Mouse (Mus musculus) embryonic facial prominence, embryonic 12.5 days (tissue): Measurements from ENCODE around the gene Lyz2. TPM values are rescaled to one million over a fixed set of nuclear protein-coding genes. Genes with fewer than 3 reads are reported as not detected.
"Not testable (repeated sequence)": the region's sequence is repeated elsewhere in the genome, so short reads cannot be mapped to it uniquely, and the experiment has no call there.

Source experiments
- ATAC-seq: fragments of 200-750 bp; cut with Nextera tagmentation; 2 replicates; pipeline ENCODE4 v1.8.0; 2017; ENCODE audit not compliant: insufficient number of reproducible peaks, insufficient read depth, low FRiP score, low TSS enrichment
- H3K27ac ChIP-seq: fragments of 300-500 bp; sonication (generic); 2 replicates; pipeline ENCODE4 v1.5.1; 2016; ENCODE audit warnings: mild to moderate bottlenecking
- H3K27me3 ChIP-seq: fragments of 300-500 bp; sonication (generic); 2 replicates; pipeline ENCODE4 v1.6.1; 2016; ENCODE audit warnings: mild to moderate bottlenecking, moderate library complexity
- H3K36me3 ChIP-seq: fragments of 300-500 bp; sonication (generic); 2 replicates; pipeline ENCODE4 v1.6.1; 2016; ENCODE audit warnings: mild to moderate bottlenecking
- H3K4me1 ChIP-seq: fragments of 300-500 bp; sonication (generic); 2 replicates; pipeline ENCODE4 v1.6.1; 2016
- H3K4me2 ChIP-seq: fragments of 300-500 bp; sonication (generic); replicated peaks from 2 replicates; pipeline ENCODE4 v1.6.1; 2016; ENCODE audit warnings: mild to moderate bottlenecking, moderate library complexity
- H3K4me3 ChIP-seq: fragments of 300-500 bp; sonication (generic); 2 replicates; pipeline ENCODE4 v1.5.1; 2016; ENCODE audit warnings: mild to moderate bottlenecking
- H3K9ac ChIP-seq: fragments of 300-500 bp; sonication (generic); 2 replicates; pipeline ENCODE4 v1.6.1; 2016; ENCODE audit warnings: mild to moderate bottlenecking, moderate library complexity
- H3K9me3 ChIP-seq: fragments of 300-500 bp; sonication (generic); 2 replicates; pipeline ENCODE4 v1.6.1; 2016; ENCODE audit warnings: mild to moderate bottlenecking, moderate library complexity
- WGBS: fragments of 180-500 bp; shearing (Covaris S2); methylation state at CpG from one replicate; pipeline ENCODE4 v1.1.7; 2016; 5-methylcytosine and 5-hydroxymethylcytosine counted together
- polyA plus RNA-seq: library from polyadenylated mRNA; unstranded; fragments of >200 nt; fragmentation: Nextera tagmentation; extraction: Ambion mirVana; gene quantifications from 2 replicates; pipeline ENCODE4 v1.2.1, GENCODE M21; 2016

Gene Lyz2
- polyA plus RNA-seq, 1 experiment from 2014 or later, result 19.5 TPM

DNA sequence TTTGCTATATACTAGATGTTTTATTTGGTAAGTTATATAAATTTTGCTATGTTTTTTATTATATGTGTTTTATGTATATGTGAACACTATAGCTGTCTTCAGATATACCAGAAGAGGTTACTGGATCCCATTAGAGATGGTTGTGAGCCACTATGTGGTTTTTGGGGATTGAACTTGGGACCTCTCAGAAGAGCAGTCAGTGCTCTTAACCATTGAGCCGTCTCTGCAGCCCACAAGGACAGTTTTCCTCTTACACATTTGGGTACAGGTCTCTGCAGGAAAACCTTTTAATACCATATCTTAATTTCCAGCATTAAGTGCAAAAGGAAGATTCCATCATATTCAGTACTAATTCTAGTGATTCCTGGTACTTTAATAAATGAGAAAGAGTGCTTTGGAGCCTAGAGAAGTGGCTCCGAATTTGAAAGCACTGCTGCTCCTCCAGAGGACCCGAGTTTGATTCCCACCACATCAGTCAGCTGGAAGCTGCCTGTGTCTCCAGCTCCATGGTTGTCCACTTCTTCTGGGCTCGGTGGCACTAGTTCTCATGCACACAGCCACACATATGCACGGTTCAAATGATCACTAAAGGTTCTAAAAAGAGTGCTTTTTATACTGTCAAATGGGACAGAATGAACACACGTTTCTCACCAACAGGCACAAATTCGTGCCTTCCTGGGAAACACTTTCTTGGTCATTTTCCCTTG is 1.9 kb upstream of the Lyz2 start:
- Histone ChIP-seq H3K27me3 (no peaks in the 10 kb centered on the region; the same call in 1 of the 2 replicates), H3K36me3 (no peaks in the 10 kb centered on the region), H3K9me3 (no peaks in the 10 kb centered on the region), H3K4me3 (no peak overlapping the region), H3K4me2 (no peak overlapping the region), H3K4me1 (no peaks in the 10 kb centered on the region), H3K27ac (no peak overlapping the region), H3K9ac (no peak overlapping the region)
- 81% methylated on average over 7 of the region's 7 CpGs for WGBS
- ATAC-seq, result no peak

- not testable (repeated sequence) for H3K4me1 ChIP-seq, H3K4me3 ChIP-seq, ATAC-seq, H3K36me3 ChIP-seq, H3K9me3 ChIP-seq, H3K9ac ChIP-seq, H3K27ac ChIP-seq, H3K27me3 ChIP-seq, H3K4me2 ChIP-seq
- 83% methylated on average over 4 of the region's 4 CpGs for WGBS
These were observed 1.1 kb upstream of the Lyz2 start for GRCm38 (mm10) chr10:117283196-117283595.

DNA sequence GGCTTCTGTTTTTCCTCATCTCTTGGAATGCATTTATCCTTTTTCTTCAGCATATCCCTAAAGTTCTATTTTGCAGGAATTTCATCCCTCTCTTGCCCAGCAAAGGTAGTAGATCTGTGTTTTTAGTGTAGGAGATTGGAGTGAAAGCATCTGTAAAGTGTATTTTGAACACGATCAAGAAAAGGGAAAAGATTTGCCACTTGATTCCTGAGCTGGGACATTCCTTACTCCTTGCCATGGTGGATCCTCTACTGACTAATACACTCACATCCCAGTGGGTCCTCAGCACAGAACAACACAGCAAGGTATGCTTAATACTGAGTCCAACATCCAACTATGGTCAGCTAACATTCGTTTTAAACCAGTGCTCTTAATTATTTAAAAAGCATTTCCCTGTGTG is 430 bp upstream of the Lyz2 start:
- Histone ChIP-seq H3K4me1 (no peaks in the 10 kb centered on the region), H3K9me3 (no peaks in the 10 kb centered on the region), H3K27ac (no peak overlapping the region), H3K9ac (no peak overlapping the region), H3K4me3 (no peak overlapping the region), H3K36me3 (no peaks in the 10 kb centered on the region), H3K27me3 (no peaks in the 10 kb centered on the region; the same call in 1 of the 2 replicates), H3K4me2 (no peak overlapping the region)
- WGBS, result 79% methylated on average over 2 of the region's 2 CpGs
- ATAC-seq, result no peak

DNA sequence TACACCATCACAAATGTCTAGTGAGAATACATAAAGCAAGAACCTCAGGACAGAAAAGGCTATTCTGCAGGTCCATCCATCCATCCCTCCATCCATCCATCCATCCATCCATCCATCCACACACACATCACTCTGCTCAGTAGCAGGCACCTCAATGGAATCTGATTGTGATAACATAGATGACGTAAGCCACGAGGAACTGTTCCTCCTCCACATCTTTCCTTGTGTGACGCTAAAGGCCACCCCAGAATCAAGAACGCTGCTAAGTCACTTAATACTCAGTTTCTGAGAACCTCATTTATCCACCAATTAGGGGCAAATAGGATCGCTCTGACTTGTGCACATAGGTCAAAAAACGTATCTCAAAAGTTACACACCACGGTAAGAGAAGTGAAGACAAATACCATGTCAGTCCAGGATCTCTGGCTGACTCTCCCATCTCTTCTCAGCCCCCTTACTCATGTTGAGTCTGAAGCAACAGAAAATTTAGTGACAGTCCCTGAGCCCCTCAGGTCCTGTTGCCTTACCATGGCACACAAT is 670 bp downstream of the Lyz2 start:
- 83% methylated on average over 7 of the region's 7 CpGs for WGBS
- ATAC-seq, result no peak
- no peaks in the 10 kb centered on the region for H3K9me3 ChIP-seq
- no peak overlapping the region for H3K4me2 ChIP-seq
- H3K27me3 ChIP-seq, result no peaks in the 10 kb centered on the region; the same call in 1 of the 2 replicates
- no peak overlapping the region for H3K9ac ChIP-seq
- no peak overlapping the region for H3K4me3 ChIP-seq
- no peaks in the 10 kb centered on the region for H3K36me3 ChIP-seq
- H3K27ac ChIP-seq, result no peak overlapping the region
- no peaks in the 10 kb centered on the region for H3K4me1 ChIP-seq

- H3K9me3 ChIP-seq, result no peaks in the 10 kb centered on the region
- H3K4me2 ChIP-seq, result no peak overlapping the region
- no peaks in the 10 kb centered on the region; the same call in 1 of the 2 replicates for H3K27me3 ChIP-seq
- H3K4me3 ChIP-seq, result no peak overlapping the region
- ATAC-seq, result no peak
- WGBS, result 50% methylated on average over 1 of the region's 1 CpGs
- H3K9ac ChIP-seq, result no peak overlapping the region
- H3K36me3 ChIP-seq, result no peaks in the 10 kb centered on the region
- no peak overlapping the region for H3K27ac ChIP-seq
- no peaks in the 10 kb centered on the region for H3K4me1 ChIP-seq
These were observed 2.1 kb downstream of the Lyz2 start for GRCm38 (mm10) chr10:117280000-117280399.

DNA sequence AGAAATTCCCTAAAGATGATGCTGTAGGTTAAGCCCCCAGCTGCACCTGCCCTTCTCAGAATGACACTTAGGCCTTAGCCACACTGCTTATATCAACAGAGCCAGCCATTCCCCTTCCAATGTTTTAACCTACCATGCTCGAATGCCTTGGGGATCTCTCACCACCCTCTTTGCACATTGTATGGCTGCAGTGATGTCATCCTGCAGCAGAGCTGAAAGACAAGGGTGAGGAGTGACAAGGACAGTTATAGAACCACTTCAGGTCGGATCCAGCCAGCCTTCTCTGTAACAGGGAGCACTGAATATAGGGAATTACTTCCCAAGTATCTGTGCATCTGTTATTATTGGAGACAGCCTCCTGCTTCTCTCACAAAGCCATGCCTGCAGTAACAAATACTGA is 3.6 kb downstream of the Lyz2 start:
- H3K9ac ChIP-seq, H3K4me3 ChIP-seq, H3K9me3 ChIP-seq, ATAC-seq, H3K4me2 ChIP-seq, H3K27ac ChIP-seq, H3K4me1 ChIP-seq, H3K36me3 ChIP-seq, H3K27me3 ChIP-seq: not testable (repeated sequence)
- WGBS, result 65% methylated on average over 2 of the region's 2 CpGs

- H3K4me2 ChIP-seq, result not testable (repeated sequence)
- 83% methylated on average over 9 of the region's 9 CpGs for WGBS
These were observed 4.3 kb downstream of the Lyz2 start for GRCm38 (mm10) chr10:117277779-117278178.

DNA sequence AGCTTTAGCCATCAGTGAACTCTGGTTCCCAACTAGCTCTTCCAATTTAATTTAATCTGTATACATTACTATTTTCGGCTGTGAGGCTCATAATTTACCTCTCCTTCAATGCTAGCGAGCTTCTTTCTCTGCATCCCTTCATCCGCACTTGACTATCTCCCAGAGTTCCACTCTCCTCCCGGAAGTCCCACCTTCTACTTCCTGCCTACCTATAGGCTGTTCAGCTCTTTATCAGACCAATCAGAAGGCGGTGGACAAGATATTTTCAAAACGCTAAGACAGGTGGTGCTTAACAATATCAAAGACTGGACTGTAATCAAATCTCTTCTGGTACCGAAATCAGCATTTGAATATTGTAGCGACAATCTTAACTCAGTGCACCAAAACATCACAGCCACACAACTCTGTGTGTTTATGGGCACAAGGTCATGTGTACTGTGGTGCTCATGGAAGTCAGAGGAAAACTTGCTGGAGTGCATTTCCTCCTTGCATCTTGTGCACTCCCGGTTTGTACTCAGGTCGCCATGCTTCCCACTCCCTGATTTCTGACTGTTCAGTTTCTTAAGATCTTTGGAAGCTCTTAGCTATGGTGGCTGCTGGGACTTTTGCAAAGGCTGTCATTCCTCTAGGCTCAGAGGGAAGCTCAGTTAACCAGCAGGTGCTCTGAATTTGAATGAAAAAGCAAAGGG is 6.3 kb downstream of the Lyz2 start:
- ATAC-seq, result no peak
- Histone ChIP-seq H3K27me3 (no peaks in the 10 kb centered on the region), H3K27ac (no peak overlapping the region)

More at GRCm38 (mm10) chr10:117277779-117278178, 4.3 kb downstream of the Lyz2 start:
- H3K36me3 ChIP-seq, H3K4me3 ChIP-seq, ATAC-seq, H3K4me1 ChIP-seq, H3K27me3 ChIP-seq, H3K9me3 ChIP-seq, H3K27ac ChIP-seq, H3K9ac ChIP-seq: not testable (repeated sequence)

DNA sequence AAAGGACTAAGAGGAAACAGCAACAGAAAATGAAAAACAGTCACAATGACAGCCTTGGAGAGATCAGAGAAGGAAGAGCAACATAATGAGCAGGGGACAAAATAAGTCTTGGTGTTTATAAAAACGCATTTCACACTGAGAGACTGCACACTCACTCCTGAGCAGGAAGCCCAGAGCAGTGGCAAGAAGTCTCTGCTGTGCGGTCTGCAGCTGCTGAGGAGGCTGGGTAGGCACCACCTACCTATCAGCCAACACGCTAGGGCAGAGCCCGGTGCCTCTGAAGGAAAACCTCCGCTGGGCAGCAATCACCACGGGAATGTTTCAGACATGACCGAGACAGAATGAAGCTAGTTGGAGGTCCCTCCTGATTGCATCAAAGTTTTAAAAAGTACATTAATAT is 7.5 kb downstream of the Lyz2 start:
- not testable (repeated sequence) for H3K4me3 ChIP-seq, H3K9ac ChIP-seq, H3K36me3 ChIP-seq, H3K27ac ChIP-seq, H3K4me1 ChIP-seq, H3K27me3 ChIP-seq, ATAC-seq, H3K4me2 ChIP-seq, H3K9me3 ChIP-seq
- WGBS, result 84% methylated on average over 3 of the region's 7 CpGs

More for the DNA sequence above, 6.3 kb downstream of the Lyz2 start:
- 81% methylated on average over 10 of the region's 10 CpGs for WGBS
- no peak overlapping the region for H3K9ac ChIP-seq
- no peaks in the 10 kb centered on the region for H3K9me3 ChIP-seq
- H3K4me2 ChIP-seq, result no peak overlapping the region
- no peaks in the 10 kb centered on the region for H3K4me1 ChIP-seq
- H3K4me3 ChIP-seq, result no peak overlapping the region
- H3K36me3 ChIP-seq, result no peaks in the 10 kb centered on the region

GRCm38 (mm10) chr10:117272023-117272422 is 10.1 kb downstream of the Lyz2 start:
- H3K4me1 ChIP-seq, result no peaks in the 10 kb centered on the region
- no peak overlapping the region for H3K27ac ChIP-seq
- no peak overlapping the region for H3K4me3 ChIP-seq
- ATAC-seq, result no peak
- no peak overlapping the region for H3K4me2 ChIP-seq
- no peaks in the 10 kb centered on the region for H3K9me3 ChIP-seq
- H3K36me3 ChIP-seq, result no peaks in the 10 kb centered on the region
- no peaks in the 10 kb centered on the region for H3K27me3 ChIP-seq
- no peak overlapping the region for H3K9ac ChIP-seq

- ATAC-seq, result no peak
- H3K4me1 ChIP-seq, result no peaks in the 10 kb centered on the region
- no peaks in the 10 kb centered on the region for H3K27me3 ChIP-seq
- H3K9ac ChIP-seq, result no peak overlapping the region
- no peak overlapping the region for H3K4me3 ChIP-seq
- H3K4me2 ChIP-seq, result no peak overlapping the region
- H3K9me3 ChIP-seq, result no peaks in the 10 kb centered on the region
- no peaks in the 10 kb centered on the region for H3K36me3 ChIP-seq
- H3K27ac ChIP-seq, result no peak overlapping the region
These were observed 22.3 kb downstream of the Lyz2 start for GRCm38 (mm10) chr10:117259870-117260269.

DNA sequence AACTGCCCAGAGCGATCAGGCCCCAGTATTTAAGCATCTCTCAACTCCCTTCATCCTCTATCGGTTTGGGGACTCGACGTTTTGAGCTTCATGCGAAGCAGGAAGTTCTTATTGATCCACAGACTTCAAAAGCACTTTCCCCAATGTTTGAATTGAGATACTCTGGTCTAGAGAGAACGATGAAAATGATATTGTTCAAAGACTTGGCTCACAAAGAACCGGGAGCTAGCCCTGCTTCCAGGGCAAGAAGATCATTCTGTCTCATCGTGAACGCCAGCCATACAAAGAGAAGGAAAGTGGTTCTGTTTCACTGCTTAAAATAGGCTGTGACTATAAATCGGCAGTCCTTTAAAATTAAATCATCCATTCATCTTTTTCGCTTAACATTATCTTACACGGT is 43.5 kb downstream of the Lyz2 start, which contains the start of gene 9530003J23Rik:
TSS of gene 9530003J23Rik (minus strand) at position 101 of the 400 bp plus-strand sequence.
- no peak within 1 kb of the TSS for H3K27ac ChIP-seq
- no peak within 1 kb of the TSS for H3K4me2 ChIP-seq
- ATAC-seq, result no peak
- no peak within 1 kb of the TSS for H3K4me3 ChIP-seq
- H3K27me3 ChIP-seq, result no peaks in the 10 kb centered on the region
- 88% methylated on average over 12 of the region's 12 CpGs for WGBS
- no peak within 1 kb of the TSS for H3K9ac ChIP-seq
- H3K9me3 ChIP-seq, result no peaks in the 10 kb centered on the region
- H3K36me3 ChIP-seq, result no peaks in the 10 kb centered on the region
- H3K4me1 ChIP-seq, result no peaks in the 10 kb centered on the region
